Mouse (Mus musculus): Measurements from ENCODE around the gene Abca7. TPM values are rescaled to one million over a fixed set of nuclear protein-coding genes. Genes with fewer than 3 reads are reported as not detected.

The Abca7 gene
- polyA plus RNA-seq, 1 experiment from 2014 or later: 3.2 TPM

- Histone ChIP-seq H3K27me3 (ENCODE audit: control insufficient read depth, insufficient read depth, low read length) (peaks cover 22% of the 10 kb centered on the region), H3K4me3 (ENCODE audit: low read length) (no peak overlapping the region), H3K36me3 (ENCODE audit: control insufficient read depth, insufficient read depth) (peaks cover 27% of the 10 kb centered on the region), H3K9me3 (replicated peaks; ENCODE audit: control insufficient read depth, low read length) (peaks cover 12% of the 10 kb centered on the region), H3K4me1 (ENCODE audit: control insufficient read depth, insufficient read depth, low read length) (peaks cover under 1% of the 10 kb centered on the region), H3K27ac (ENCODE audit: low read length) (no peak overlapping the region), H3K9ac (ENCODE audit: low read length) (no peak overlapping the region), H3K4me2 (ENCODE audit: low read depth, low read length) (no peak overlapping the region)
- no peak for ATAC-seq (replicated peaks; ENCODE audit: extremely low read depth, insufficient read depth, low FRiP score)
- 54% methylated on average over 25 of the region's 25 CpGs for WGBS
Measured at GRCm38 (mm10) chr10:80013609-80014008, 17.3 kb downstream of the Abca7 start.

GRCm38 (mm10) chr10:80014484-80015290 is 18.4 kb downstream of the Abca7 start:
- WGBS: 26% methylated on average over 28 of the region's 28 CpGs
- H3K4me1 ChIP-seq (ENCODE audit: control insufficient read depth, insufficient read depth, low read length): peaks cover 7% of the 10 kb centered on the region
- no peak overlapping the region for H3K9ac ChIP-seq (ENCODE audit: low read length)
- peaks cover 12% of the 10 kb centered on the region for H3K9me3 ChIP-seq (replicated peaks; ENCODE audit: control insufficient read depth, low read length)
- H3K4me2 ChIP-seq (ENCODE audit: low read depth, low read length): no peak overlapping the region
- ATAC-seq (replicated peaks; ENCODE audit: extremely low read depth, insufficient read depth, low FRiP score): no peak
- peaks cover 22% of the 10 kb centered on the region for H3K27me3 ChIP-seq (ENCODE audit: control insufficient read depth, insufficient read depth, low read length)
- H3K36me3 ChIP-seq (ENCODE audit: control insufficient read depth, insufficient read depth): peaks cover 22% of the 10 kb centered on the region
- no peak overlapping the region for H3K27ac ChIP-seq (ENCODE audit: low read length)
- H3K4me3 ChIP-seq (ENCODE audit: low read length): no peak overlapping the region

- no peak for ATAC-seq (replicated peaks; ENCODE audit: extremely low read depth, insufficient read depth, low FRiP score)
- peaks cover 7% of the 10 kb centered on the region for H3K4me1 ChIP-seq (ENCODE audit: control insufficient read depth, insufficient read depth, low read length)
- WGBS: 66% methylated on average over 10 of the region's 10 CpGs
- no peak overlapping the region for H3K9ac ChIP-seq (ENCODE audit: low read length)
- no peak overlapping the region for H3K4me3 ChIP-seq (ENCODE audit: low read length)
- no peak overlapping the region for H3K27ac ChIP-seq (ENCODE audit: low read length)
- peaks cover 8% of the 10 kb centered on the region for H3K9me3 ChIP-seq (replicated peaks; ENCODE audit: control insufficient read depth, low read length)
- no peak overlapping the region for H3K4me2 ChIP-seq (ENCODE audit: low read depth, low read length)
- peaks cover 15% of the 10 kb centered on the region for H3K36me3 ChIP-seq (ENCODE audit: control insufficient read depth, insufficient read depth)
- H3K27me3 ChIP-seq (ENCODE audit: control insufficient read depth, insufficient read depth, low read length): peaks cover 22% of the 10 kb centered on the region
Measured at GRCm38 (mm10) chr10:80015583-80015982, 19.3 kb downstream of the Abca7 start.

GRCm38 (mm10) chr10:80016511-80016910 is 20.2 kb downstream of the Abca7 start, which contains the start of gene Arhgap45:
TSS of gene Arhgap45 (plus strand) at chr10:80016653.
- Histone ChIP-seq H3K9ac (ENCODE audit: low read length) (peak within 1 kb of the TSS; percentile 53; the same call in 1 of the 2 replicates), H3K4me3 (ENCODE audit: low read length) (peak within 1 kb of the TSS; percentile 47), H3K4me1 (ENCODE audit: control insufficient read depth, insufficient read depth, low read length) (peaks cover 7% of the 10 kb centered on the region), H3K9me3 (replicated peaks; ENCODE audit: control insufficient read depth, low read length) (no peaks in the 10 kb centered on the region; the same call in 1 of the 2 replicates), H3K36me3 (ENCODE audit: control insufficient read depth, insufficient read depth) (peaks cover 5% of the 10 kb centered on the region), H3K27me3 (ENCODE audit: control insufficient read depth, insufficient read depth, low read length) (peaks cover 22% of the 10 kb centered on the region), H3K4me2 (ENCODE audit: low read depth, low read length) (0 out of 2 replicates have a peak within 1 kb of the TSS, but pooled peaks have one; percentile 15), H3K27ac (ENCODE audit: low read length) (peak within 1 kb of the TSS; percentile 29; the same call in 1 of the 2 replicates)
- WGBS: 60% methylated on average over 11 of the region's 11 CpGs
- ATAC-seq (replicated peaks; ENCODE audit: extremely low read depth, insufficient read depth, low FRiP score): peak; percentile 45; the same call in 1 of the 2 replicates

GRCm38 (mm10) chr10:80016931-80017330 is 20.6 kb downstream of the Abca7 start:
- Histone ChIP-seq H3K27me3 (ENCODE audit: control insufficient read depth, insufficient read depth, low read length) (peaks cover 22% of the 10 kb centered on the region), H3K36me3 (ENCODE audit: control insufficient read depth, insufficient read depth) (peaks cover 1% of the 10 kb centered on the region; the same call in 1 of the 2 replicates), H3K9me3 (replicated peaks; ENCODE audit: control insufficient read depth, low read length) (no peaks in the 10 kb centered on the region), H3K4me1 (ENCODE audit: control insufficient read depth, insufficient read depth, low read length) (peaks cover 7% of the 10 kb centered on the region), H3K4me2 (ENCODE audit: low read depth, low read length) (0 out of 2 replicates have a peak overlapping the region, but pooled peaks have one; percentile 15), H3K9ac (ENCODE audit: low read length) (peak overlapping the region; percentile 53; the same call in 1 of the 2 replicates), H3K4me3 (ENCODE audit: low read length) (peak overlapping the region; percentile 47), H3K27ac (ENCODE audit: low read length) (peak overlapping the region; percentile 29; the same call in 1 of the 2 replicates)
- 81% methylated on average over 10 of the region's 10 CpGs for WGBS
- ATAC-seq (replicated peaks; ENCODE audit: extremely low read depth, insufficient read depth, low FRiP score): no peak

- Histone ChIP-seq H3K9me3 (replicated peaks; ENCODE audit: control insufficient read depth, low read length) (no peaks in the 10 kb centered on the region), H3K4me2 (ENCODE audit: low read depth, low read length) (0 out of 2 replicates have a peak overlapping the region, but pooled peaks have one; percentile 26), H3K4me1 (ENCODE audit: control insufficient read depth, insufficient read depth, low read length) (peaks cover 7% of the 10 kb centered on the region), H3K27me3 (ENCODE audit: control insufficient read depth, insufficient read depth, low read length) (peaks cover 22% of the 10 kb centered on the region), H3K4me3 (ENCODE audit: low read length) (peak overlapping the region; percentile 47), H3K27ac (ENCODE audit: low read length) (peak overlapping the region; percentile 66; the same call in 1 of the 2 replicates), H3K9ac (ENCODE audit: low read length) (no peak overlapping the region; the same call in 1 of the 2 replicates), H3K36me3 (ENCODE audit: control insufficient read depth, insufficient read depth) (no peaks in the 10 kb centered on the region)
- no peak for ATAC-seq (replicated peaks; ENCODE audit: extremely low read depth, insufficient read depth, low FRiP score)
- WGBS: 51% methylated on average over 3 of the region's 3 CpGs
Measured at GRCm38 (mm10) chr10:80017361-80017760, 21.1 kb downstream of the Abca7 start.

- Histone ChIP-seq H3K4me1 (ENCODE audit: control insufficient read depth, insufficient read depth, low read length) (peaks cover 7% of the 10 kb centered on the region), H3K9ac (ENCODE audit: low read length) (peak overlapping the region; percentile 43; the same call in 1 of the 2 replicates), H3K36me3 (ENCODE audit: control insufficient read depth, insufficient read depth) (no peaks in the 10 kb centered on the region), H3K4me3 (ENCODE audit: low read length) (peak overlapping the region; percentile 44), H3K4me2 (ENCODE audit: low read depth, low read length) (peak overlapping the region; percentile 26; the same call in 1 of the 2 replicates), H3K9me3 (replicated peaks; ENCODE audit: control insufficient read depth, low read length) (no peaks in the 10 kb centered on the region), H3K27ac (ENCODE audit: low read length) (peak overlapping the region; percentile 66), H3K27me3 (ENCODE audit: control insufficient read depth, insufficient read depth, low read length) (peaks cover 22% of the 10 kb centered on the region)
- no peak for ATAC-seq (replicated peaks; ENCODE audit: extremely low read depth, insufficient read depth, low FRiP score)
- WGBS: 77% methylated on average over 14 of the region's 14 CpGs
Measured at GRCm38 (mm10) chr10:80017771-80018170, 21.5 kb downstream of the Abca7 start.

- Histone ChIP-seq H3K9ac (ENCODE audit: low read length) (peak overlapping the region; percentile 61), H3K36me3 (ENCODE audit: control insufficient read depth, insufficient read depth) (no peaks in the 10 kb centered on the region), H3K9me3 (replicated peaks; ENCODE audit: control insufficient read depth, low read length) (no peaks in the 10 kb centered on the region; the same call in 1 of the 2 replicates), H3K27ac (ENCODE audit: low read length) (peak overlapping the region; percentile 40), H3K4me2 (ENCODE audit: low read depth, low read length) (peak overlapping the region; percentile 46), H3K27me3 (ENCODE audit: control insufficient read depth, insufficient read depth, low read length) (peaks cover 14% of the 10 kb centered on the region), H3K4me3 (ENCODE audit: low read length) (peak overlapping the region; percentile 36), H3K4me1 (ENCODE audit: control insufficient read depth, insufficient read depth, low read length) (peaks cover 7% of the 10 kb centered on the region)
- peak; percentile 61 for ATAC-seq (replicated peaks; ENCODE audit: extremely low read depth, insufficient read depth, low FRiP score)
- WGBS: 7% methylated on average over 14 of the region's 15 CpGs
Measured at GRCm38 (mm10) chr10:80018739-80019297, 22.5 kb downstream of the Abca7 start.

All from heart, embryonic 16.5 days (tissue).